Mouse (Mus musculus) G1E-ER4 (cell line): ENCODE measurements around the gene Trir. TPM values are rescaled to one million over a fixed set of nuclear protein-coding genes. Genes with fewer than 3 reads are reported as not detected.

Experiments used
- GATA1 ChIP-seq: IDR thresholded peaks from one replicate; pipeline ENCODE4 v1.8.0; 2012; ENCODE audit warnings: low read length, inconsistent platforms
- polyA plus RNA-seq: library from polyadenylated mRNA; stranded (reverse); fragments of >175 nt; gene quantifications from 2 replicates; pipeline ENCODE4 v1.2.3, GENCODE M21; 2012

The Trir gene
- polyA plus RNA-seq, 1 experiment, result 448 TPM

GRCm38 (mm10) chr8:85059879-85060616 lies 33.4 kb downstream of the Trir start, which contains the start of gene Fbxw9:
Gene Fbxw9, plus strand, starts transcription at chr8:85060055.
- TF ChIP-seq GATA1, result no peak

GRCm38 (mm10) chr8:85062603-85063002 lies 36.0 kb downstream of the Trir start:
- TF ChIP-seq GATA1, result no peak

GRCm38 (mm10) chr8:85065213-85065612 lies 38.6 kb downstream of the Trir start:
- TF ChIP-seq GATA1, result no peak

- TF ChIP-seq GATA1, result no peak
Measured at GRCm38 (mm10) chr8:85067155-85067554, 40.5 kb downstream of the Trir start.

GRCm38 (mm10) chr8:85067982-85068381 lies 41.4 kb downstream of the Trir start, which contains the start of gene Gm5741:
Gene Gm5741, minus strand, starts transcription at chr8:85067982.
- TF ChIP-seq GATA1, result no peak

GRCm38 (mm10) chr8:85071041-85071440 lies 44.4 kb downstream of the Trir start:
- no peak for TF ChIP-seq GATA1

GRCm38 (mm10) chr8:85071514-85072281 lies 45.1 kb downstream of the Trir start, which contains the start of gene Dhps:
Gene Dhps, plus strand, starts transcription at chr8:85071757.
- no peak for TF ChIP-seq GATA1

- TF ChIP-seq GATA1, result no peak
Measured at GRCm38 (mm10) chr8:85072364-85072929, 45.8 kb downstream of the Trir start.

GRCm38 (mm10) chr8:85073041-85073612 lies 46.5 kb downstream of the Trir start:
- no peak for TF ChIP-seq GATA1

- TF ChIP-seq GATA1, result no peak
Measured at GRCm38 (mm10) chr8:85074167-85074566, 47.5 kb downstream of the Trir start.

GRCm38 (mm10) chr8:85074617-85075016 lies 48.0 kb downstream of the Trir start:
- TF ChIP-seq GATA1, result no peak

GRCm38 (mm10) chr8:85076001-85076400 lies 49.4 kb downstream of the Trir start:
- TF ChIP-seq GATA1, result no peak

- no peak for TF ChIP-seq GATA1
Measured at GRCm38 (mm10) chr8:85076993-85077392, 50.4 kb downstream of the Trir start.

Other genes with a start within 250 kb of the Trir start
- gene Nfix, start 226.5 kb upstream of the Trir start, polyA plus RNA-seq, result 16.4 and 17.8 TPM in 2 replicates
- gene Dand5, start 204.0 kb upstream of the Trir start, polyA plus RNA-seq, result 1.6 and 1.7 TPM in 2 replicates
- 88.2 and 112 TPM in 2 replicates for gene Gadd45gip1, start 195.3 kb upstream of the Trir start, polyA plus RNA-seq
- gene Rad23a, start 186.2 kb upstream of the Trir start, polyA plus RNA-seq, result 615 and 707 TPM in 2 replicates
- gene Calr, start 179.9 kb upstream of the Trir start, polyA plus RNA-seq, result 315 and 318 TPM in 2 replicates
- gene Farsa, start 169.8 kb upstream of the Trir start, polyA plus RNA-seq, result 149 and 179 TPM in 2 replicates
- 77.8 and 102 TPM in 2 replicates for gene Syce2, start 154.7 kb upstream of the Trir start, polyA plus RNA-seq
- 89.9 and 98.4 TPM in 2 replicates for gene Gcdh, start 132.9 kb upstream of the Trir start, polyA plus RNA-seq
- 371 and 477 TPM in 2 replicates for gene Klf1, start 124.9 kb upstream of the Trir start, polyA plus RNA-seq
- gene Dnase2a, start 118.3 kb upstream of the Trir start, polyA plus RNA-seq, result 25.4 and 75.0 TPM in 2 replicates
- 0.46 and 0.50 TPM in 2 replicates for gene Mast1, start 89.5 kb upstream of the Trir start, polyA plus RNA-seq
- not detected in 2 replicates for gene Rtbdn, start 79.8 kb upstream of the Trir start, polyA plus RNA-seq
- gene Gm49661, start 57.4 kb upstream of the Trir start, polyA plus RNA-seq, result not detected in 2 replicates
- 29.7 and 136 TPM in 2 replicates for gene Prdx2, start 57.2 kb upstream of the Trir start, polyA plus RNA-seq
- 725 and 803 TPM in 2 replicates for gene Rnaseh2a, start 57.1 kb upstream of the Trir start, polyA plus RNA-seq
- 68.1 and 95.2 TPM in 2 replicates for gene Junb, start 48.1 kb upstream of the Trir start, polyA plus RNA-seq
- 10.7 and 11.9 TPM in 2 replicates for gene Hook2, start 36.2 kb upstream of the Trir start, polyA plus RNA-seq
- 0.03 TPM in 2 replicates for gene Best2, start 12.3 kb upstream of the Trir start, polyA plus RNA-seq
- gene Asna1, start 1.5 kb upstream of the Trir start, polyA plus RNA-seq, result 97.2 and 187 TPM in 2 replicates
- 17.1 and 25.1 TPM in 2 replicates for gene Tnpo2, start 10.1 kb downstream of the Trir start, polyA plus RNA-seq
- gene Fbxw9, start 33.2 kb downstream of the Trir start, polyA plus RNA-seq, result 24.7 and 27.7 TPM in 2 replicates
- 1.1 and 1.3 TPM in 2 replicates for gene Gm5741, start 41.2 kb downstream of the Trir start, polyA plus RNA-seq
- 35.9 and 40.4 TPM in 2 replicates for gene Dhps, start 44.9 kb downstream of the Trir start, polyA plus RNA-seq
- 4.1 and 22.5 TPM in 2 replicates for gene Wdr83os, start 53.9 kb downstream of the Trir start, polyA plus RNA-seq
- 18.1 and 45.7 TPM in 2 replicates for gene Wdr83, start 54.5 kb downstream of the Trir start, polyA plus RNA-seq
- gene Man2b1, start 56.4 kb downstream of the Trir start, polyA plus RNA-seq, result 9.5 and 11.4 TPM in 2 replicates
- not detected in 2 replicates for gene Zfp791, start 96.3 kb downstream of the Trir start, polyA plus RNA-seq
- not detected in 2 replicates for gene Cks1brt, start 125.1 kb downstream of the Trir start, polyA plus RNA-seq
- gene Olfr371, start 199.2 kb downstream of the Trir start, polyA plus RNA-seq, result not detected in 2 replicates